Mouse (Mus musculus) lung, embryonic 14.5 days (tissue): Measurements from ENCODE around the gene Abca6. TPM values are rescaled to one million over a fixed set of nuclear protein-coding genes. Genes with fewer than 3 reads are reported as not detected.
A peak's percentile ranks its signal among the peaks of the same experiment; 100 is the strongest.

Experiments used
- ATAC-seq: fragments of 200-750 bp; cut with Nextera tagmentation; 2 replicates; pipeline ENCODE4 v1.8.0; 2017; ENCODE audit warnings: mild to moderate bottlenecking, moderate TSS enrichment, moderate library complexity; ENCODE audit not compliant: insufficient read depth
- DNase-seq: peaks from one replicate; pipeline ENCODE4 v3.0.0-alpha.2; 2015
- H3K27ac ChIP-seq: fragments of 300-500 bp; sonication (generic); 2 replicates; pipeline ENCODE4 v1.5.1; 2014; ENCODE audit warnings: low read depth, mild to moderate bottlenecking, moderate library complexity
- H3K27me3 ChIP-seq: fragments of 300-500 bp; sonication (generic); 2 replicates; pipeline ENCODE4 v1.6.1; 2014; ENCODE audit warnings: low read length, control low read depth; ENCODE audit not compliant: insufficient read depth
- H3K36me3 ChIP-seq: fragments of 300-500 bp; sonication (generic); 2 replicates; pipeline ENCODE4 v1.6.1; 2014; ENCODE audit warnings: control low read depth; ENCODE audit not compliant: insufficient read depth
- H3K4me1 ChIP-seq: fragments of 300-500 bp; sonication (generic); 2 replicates; pipeline ENCODE4 v1.6.1; 2014; ENCODE audit warnings: antibody characterized with exemption, control low read depth; ENCODE audit not compliant: insufficient read depth
- H3K4me2 ChIP-seq: fragments of 300-500 bp; sonication (generic); 2 replicates; pipeline ENCODE4 v1.6.1; 2014; ENCODE audit warnings: mild to moderate bottlenecking
- H3K4me3 ChIP-seq: fragments of 300-500 bp; sonication (generic); 2 replicates; pipeline ENCODE4 v1.5.1; 2014; ENCODE audit warnings: low read depth, low read length
- H3K9ac ChIP-seq: fragments of 300-500 bp; sonication (generic); 2 replicates; pipeline ENCODE4 v1.6.1; 2014
- H3K9me3 ChIP-seq: fragments of 300-500 bp; sonication (generic); 2 replicates; pipeline ENCODE4 v1.6.1; 2016; ENCODE audit warnings: low read depth, low read length, control low read depth
- CTCF ChIP-seq: IDR thresholded peaks from 2 replicates; pipeline ENCODE4 v1.5.1; 2016; ENCODE audit warnings: antibody characterized with exemption, low read depth
- whole genome bisulfite sequencing: fragments of 180-500 bp; shearing (Covaris S2); extraction: QIAGEN DNeasy Blood & Tissue Kit; methylation state at CpG from one replicate; pipeline ENCODE4 v1.1.7; 2014; 5-methylcytosine and 5-hydroxymethylcytosine counted together
- polyA plus RNA-seq: library from polyadenylated mRNA; unstranded; fragments of >200 nt; fragmentation: Nextera tagmentation; extraction: Ambion mirVana; gene quantifications from 2 replicates; pipeline ENCODE4 v1.2.1, GENCODE M21; 2014

Gene Abca6
- polyA plus RNA-seq, 1 experiment from 2014 or later, result 2.2 TPM

- no peak for ATAC-seq
- H3K9me3 ChIP-seq, result no peaks in the 10 kb centered on the region
- no peak overlapping the region for H3K27ac ChIP-seq
- no peak for TF ChIP-seq CTCF
- no peak for DNase-seq
- no peak overlapping the region for H3K4me3 ChIP-seq
- H3K9ac ChIP-seq, result no peak overlapping the region
- H3K36me3 ChIP-seq, result no peaks in the 10 kb centered on the region
- no peaks in the 10 kb centered on the region for H3K4me1 ChIP-seq
- H3K27me3 ChIP-seq, result no peaks in the 10 kb centered on the region
- H3K4me2 ChIP-seq, result no peak overlapping the region
- WGBS, result 82% methylated on average over 3 of the region's 3 CpGs
Observed at GRCm38 (mm10) chr11:110198882-110199281, 52.7 kb downstream of the Abca6 start.

- peak; percentile 80 for DNase-seq
- H3K27ac ChIP-seq, result 0 out of 2 replicates have a peak overlapping the region, but pooled peaks have one; percentile 4
- no peak overlapping the region for H3K4me2 ChIP-seq
- H3K4me1 ChIP-seq, result no peaks in the 10 kb centered on the region
- H3K9ac ChIP-seq, result no peak overlapping the region
- no peaks in the 10 kb centered on the region for H3K27me3 ChIP-seq
- 56% methylated on average over 8 of the region's 8 CpGs for WGBS
- H3K9me3 ChIP-seq, result no peaks in the 10 kb centered on the region
- TF ChIP-seq CTCF, result no peak
- ATAC-seq, result peak; percentile 80
- no peaks in the 10 kb centered on the region for H3K36me3 ChIP-seq
- no peak overlapping the region for H3K4me3 ChIP-seq
Observed at GRCm38 (mm10) chr11:110196561-110197306, 54.8 kb downstream of the Abca6 start.

GRCm38 (mm10) chr11:110195310-110195709, 56.3 kb downstream of the Abca6 start:
- Histone ChIP-seq H3K36me3 (no peaks in the 10 kb centered on the region), H3K9me3 (no peaks in the 10 kb centered on the region), H3K4me2 (no peak overlapping the region), H3K4me1 (no peaks in the 10 kb centered on the region), H3K4me3 (no peak overlapping the region), H3K27me3 (no peaks in the 10 kb centered on the region), H3K9ac (no peak overlapping the region), H3K27ac (no peak overlapping the region)
- no peak for DNase-seq
- WGBS, result 85% methylated on average over 4 of the region's 4 CpGs
- ATAC-seq, result no peak
- no peak for TF ChIP-seq CTCF

- DNase-seq, result no peak
- Histone ChIP-seq H3K27ac (no peak overlapping the region), H3K27me3 (no peaks in the 10 kb centered on the region), H3K9me3 (no peaks in the 10 kb centered on the region), H3K4me2 (no peak overlapping the region), H3K4me1 (0 out of 2 replicates have a peak, but pooled peaks cover 5% of the 10 kb centered on the region), H3K4me3 (no peak overlapping the region), H3K36me3 (no peaks in the 10 kb centered on the region), H3K9ac (no peak overlapping the region)
- TF ChIP-seq CTCF, result no peak
- WGBS, result 92% methylated on average over 3 of the region's 3 CpGs
- ATAC-seq, result no peak; the same call in 1 of the 2 replicates
Observed at GRCm38 (mm10) chr11:110171212-110171611, 80.4 kb downstream of the Abca6 start.

GRCm38 (mm10) chr11:110167459-110168251, 83.9 kb downstream of the Abca6 start, which contains the start of gene Abca9:
Gene Abca9 (minus strand): TSS chr11:110168196.
- ATAC-seq, result peak; percentile 79
- Histone ChIP-seq H3K4me1 (0 out of 2 replicates have a peak, but pooled peaks cover 5% of the 10 kb centered on the region), H3K27ac (peak within 1 kb of the TSS; percentile 86), H3K4me3 (peak within 1 kb of the TSS; percentile 23), H3K4me2 (peak within 1 kb of the TSS; percentile 52), H3K9ac (peak within 1 kb of the TSS; percentile 9; the same call in 1 of the 2 replicates), H3K36me3 (no peaks in the 10 kb centered on the region), H3K9me3 (no peaks in the 10 kb centered on the region), H3K27me3 (no peaks in the 10 kb centered on the region)
- DNase-seq, result peak; percentile 60
- WGBS, result 17% methylated on average over 12 of the region's 12 CpGs
- TF ChIP-seq CTCF, result no peak

- H3K4me2 ChIP-seq, result peak overlapping the region; percentile 1; the same call in 1 of the 2 replicates
- H3K27ac ChIP-seq, result no peak overlapping the region
- DNase-seq, result peak; percentile 37
Observed at GRCm38 (mm10) chr11:110165822-110166221, 85.8 kb downstream of the Abca6 start.

GRCm38 (mm10) chr11:110165409-110165808, 86.2 kb downstream of the Abca6 start:
- H3K9me3 ChIP-seq, result no peaks in the 10 kb centered on the region
- H3K27ac ChIP-seq, result no peak overlapping the region
- H3K4me3 ChIP-seq, result no peak overlapping the region
- ATAC-seq, result no peak
- TF ChIP-seq CTCF, result no peak
- H3K9ac ChIP-seq, result no peak overlapping the region
- no peak overlapping the region for H3K4me2 ChIP-seq
- no peak for DNase-seq
- no peaks in the 10 kb centered on the region for H3K36me3 ChIP-seq
- 0 out of 2 replicates have a peak, but pooled peaks cover 5% of the 10 kb centered on the region for H3K4me1 ChIP-seq
- H3K27me3 ChIP-seq, result no peaks in the 10 kb centered on the region

More at GRCm38 (mm10) chr11:110165822-110166221, 85.8 kb downstream of the Abca6 start:
- no peak for TF ChIP-seq CTCF
- no peaks in the 10 kb centered on the region for H3K36me3 ChIP-seq
- no peaks in the 10 kb centered on the region for H3K9me3 ChIP-seq
- no peak for ATAC-seq
- WGBS, result 35% methylated on average over 3 of the region's 3 CpGs
- no peaks in the 10 kb centered on the region for H3K27me3 ChIP-seq
- H3K4me1 ChIP-seq, result 0 out of 2 replicates have a peak, but pooled peaks cover 5% of the 10 kb centered on the region
- no peak overlapping the region for H3K4me3 ChIP-seq
- H3K9ac ChIP-seq, result no peak overlapping the region
